Mouse (Mus musculus) testis, adult 2 months (tissue): Measurements from ENCODE around the gene Hoxc6.

Source experiments
- CTCF ChIP-seq: fragments of 200-500 bp; IDR thresholded peaks from 2 replicates; pipeline ENCODE4 v1.5.1; 2012; ENCODE audit warnings: low read depth, mild to moderate bottlenecking, inconsistent platforms, low read length, moderate library complexity; ENCODE audit not compliant: control insufficient read depth, insufficient read depth, insufficient replicate concordance
- POLR2A ChIP-seq: fragments of 200-500 bp; IDR thresholded peaks from 2 replicates; pipeline ENCODE4 v1.6.1; 2012; ENCODE audit warnings: low read depth, mild to moderate bottlenecking, inconsistent platforms, low read length, moderate library complexity; ENCODE audit not compliant: control insufficient read depth

DNA sequence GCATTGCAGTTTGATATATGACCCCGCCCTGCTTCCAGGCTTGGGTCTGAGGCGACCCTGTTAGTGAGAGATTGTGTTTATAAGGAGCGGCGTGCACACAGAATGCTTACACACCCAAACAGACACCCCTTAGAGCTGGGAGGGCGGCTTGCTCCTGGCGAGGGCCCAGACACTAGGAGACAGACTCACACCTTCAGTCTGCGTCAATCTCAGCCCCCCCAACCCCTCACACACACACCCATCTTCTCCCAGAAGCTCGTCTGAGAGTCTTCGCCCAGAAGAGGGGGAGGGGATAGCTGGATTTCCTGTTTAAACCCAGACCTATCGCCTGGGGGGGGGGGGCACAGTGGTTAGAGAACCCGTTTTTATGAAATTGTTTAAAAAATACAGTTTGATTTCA, 1.9 kb downstream of the Hoxc6 start:
- no peak for TF ChIP-seq CTCF
- TF ChIP-seq POLR2A, result no peak
